Mouse (Mus musculus) embryonic facial prominence, embryonic 10.5 days (tissue): ENCODE measurements at regions not wholly inside any gene's neighbourhood (a gene's known extent, or its start where the extent isn't known, plus 50 kb on each side); places are given as distances from the start of the nearest gene placed in this dataset.

Experiments
- DNase-seq: peaks from one replicate; pipeline ENCODE4 v3.0.0-alpha.2; 2017; ENCODE audit warnings: low spot score
- H3K27ac ChIP-seq: fragments of 300-500 bp; sonication (generic); replicated peaks from 2 replicates; pipeline ENCODE4 v1.5.1; 2016; ENCODE audit warnings: mild to moderate bottlenecking
- H3K27me3 ChIP-seq: fragments of 300-500 bp; sonication (generic); replicated peaks from 2 replicates; pipeline ENCODE4 v1.6.1; 2016; ENCODE audit warnings: low read depth, mild to moderate bottlenecking; ENCODE audit not compliant: poor library complexity, severe bottlenecking
- H3K36me3 ChIP-seq: fragments of 300-500 bp; sonication (generic); replicated peaks from 2 replicates; pipeline ENCODE4 v1.6.1; 2016; ENCODE audit warnings: mild to moderate bottlenecking, moderate library complexity
- H3K4me1 ChIP-seq: fragments of 300-500 bp; sonication (generic); 2 replicates; pipeline ENCODE4 v1.6.1; 2016
- H3K4me3 ChIP-seq: fragments of 300-500 bp; sonication (generic); 2 replicates; pipeline ENCODE4 v1.5.1; 2016; ENCODE audit warnings: mild to moderate bottlenecking, moderate library complexity
- H3K9me3 ChIP-seq: fragments of 300-500 bp; sonication (generic); 2 replicates; pipeline ENCODE4 v1.6.1; 2016; ENCODE audit warnings: mild to moderate bottlenecking
- WGBS: fragments of 180-500 bp; shearing (Covaris S2); methylation state at CpG from one replicate; pipeline ENCODE4 v1.1.7; 2016; 5-methylcytosine and 5-hydroxymethylcytosine counted together

GRCm38 (mm10) chr13:111950042-111950441 lies 141.2 kb upstream of the Map3k1 start:
- Histone ChIP-seq H3K27ac (no peak overlapping the region), H3K4me3 (no peak overlapping the region), H3K4me1 (peaks cover 15% of the 10 kb centered on the region), H3K9me3 (no peaks in the 10 kb centered on the region), H3K36me3 (no peaks in the 10 kb centered on the region), H3K27me3 (no peaks in the 10 kb centered on the region)
- 88% methylated on average over 1 of the region's 1 CpGs for WGBS
- no peak for DNase-seq

- no peaks in the 10 kb centered on the region for H3K9me3 ChIP-seq
- no peak overlapping the region for H3K4me3 ChIP-seq
- DNase-seq = no peak
- H3K27me3 ChIP-seq = no peaks in the 10 kb centered on the region
- peak overlapping the region; percentile 63 for H3K27ac ChIP-seq
- H3K4me1 ChIP-seq = peaks cover 15% of the 10 kb centered on the region
- WGBS = 57% methylated on average over 8 of the region's 8 CpGs
- no peaks in the 10 kb centered on the region for H3K36me3 ChIP-seq
Measured at GRCm38 (mm10) chr13:111953860-111954519, 145.2 kb upstream of the Map3k1 start.

GRCm38 (mm10) chr13:111954520-111954884 lies 145.7 kb upstream of the Map3k1 start:
- Histone ChIP-seq H3K27ac (peak overlapping the region; percentile 63), H3K4me3 (no peak overlapping the region)
- DNase-seq = peak; percentile 27

GRCm38 (mm10) chr13:111957118-111957517 lies 148.3 kb upstream of the Map3k1 start:
- DNase-seq = no peak
- Histone ChIP-seq H3K9me3 (no peaks in the 10 kb centered on the region), H3K36me3 (no peaks in the 10 kb centered on the region), H3K4me3 (no peak overlapping the region), H3K27me3 (no peaks in the 10 kb centered on the region), H3K4me1 (peaks cover 22% of the 10 kb centered on the region), H3K27ac (no peak overlapping the region)
- 75% methylated on average over 3 of the region's 3 CpGs for WGBS

More at GRCm38 (mm10) chr13:111954520-111954884, 145.7 kb upstream of the Map3k1 start:
- peaks cover 15% of the 10 kb centered on the region for H3K4me1 ChIP-seq
- H3K27me3 ChIP-seq = no peaks in the 10 kb centered on the region
- no peaks in the 10 kb centered on the region for H3K9me3 ChIP-seq
- 19% methylated on average over 6 of the region's 6 CpGs for WGBS
- H3K36me3 ChIP-seq = no peaks in the 10 kb centered on the region

DNA sequence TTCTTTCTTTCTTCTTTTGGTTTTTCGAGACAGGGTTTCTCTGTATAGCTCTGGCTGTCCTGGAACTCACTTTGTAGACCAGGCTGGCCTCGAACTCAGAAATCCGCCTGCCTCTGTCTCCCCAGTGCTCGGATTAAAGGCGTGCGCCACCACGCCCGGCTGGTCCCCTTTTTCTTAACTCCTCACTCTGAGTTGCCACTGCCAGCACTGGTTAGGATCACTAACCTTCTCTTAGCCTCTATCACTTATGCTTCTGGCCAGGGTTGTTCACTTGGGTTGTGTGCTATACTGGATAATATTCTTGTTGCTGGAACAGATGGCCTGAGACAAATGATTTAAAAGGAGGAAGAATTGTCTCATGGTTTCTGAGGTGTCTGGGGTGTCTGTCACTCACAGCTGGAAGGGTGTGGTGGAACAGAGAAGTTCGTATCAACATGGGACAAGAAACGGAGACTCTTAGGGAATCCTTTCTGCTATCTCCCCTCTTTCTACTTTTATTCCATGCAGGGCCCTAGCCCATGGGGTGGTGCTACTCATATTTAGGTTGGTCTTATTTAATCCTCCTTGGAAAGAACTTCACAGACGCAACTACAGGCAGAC lies 149.0 kb upstream of the Map3k1 start:
- H3K27me3 ChIP-seq = no peaks in the 10 kb centered on the region
- no peaks in the 10 kb centered on the region for H3K36me3 ChIP-seq
- no peak for DNase-seq
- 93% methylated on average over 11 of the region's 11 CpGs for WGBS
- no peak overlapping the region for H3K4me3 ChIP-seq
- H3K4me1 ChIP-seq = peaks cover 23% of the 10 kb centered on the region
- H3K27ac ChIP-seq = no peak overlapping the region
- no peaks in the 10 kb centered on the region for H3K9me3 ChIP-seq

GRCm38 (mm10) chr13:111958421-111958820 lies 149.6 kb upstream of the Map3k1 start:
- H3K9me3 ChIP-seq = no peaks in the 10 kb centered on the region
- H3K27me3 ChIP-seq = no peaks in the 10 kb centered on the region
- H3K27ac ChIP-seq = no peak overlapping the region
- H3K36me3 ChIP-seq = no peaks in the 10 kb centered on the region
- H3K4me1 ChIP-seq = peaks cover 24% of the 10 kb centered on the region
- no peak for DNase-seq
- WGBS = 86% methylated on average over 1 of the region's 1 CpGs
- no peak overlapping the region for H3K4me3 ChIP-seq

GRCm38 (mm10) chr13:111960036-111960435 lies 151.2 kb upstream of the Map3k1 start:
- Histone ChIP-seq H3K4me1 (peaks cover 12% of the 10 kb centered on the region), H3K27me3 (no peaks in the 10 kb centered on the region), H3K9me3 (no peaks in the 10 kb centered on the region), H3K36me3 (no peaks in the 10 kb centered on the region), H3K27ac (no peak overlapping the region), H3K4me3 (no peak overlapping the region)
- DNase-seq = no peak
- 96% methylated on average over 2 of the region's 2 CpGs for WGBS

GRCm38 (mm10) chr13:111961423-111961822 lies 152.6 kb upstream of the Map3k1 start:
- no peaks in the 10 kb centered on the region for H3K9me3 ChIP-seq
- DNase-seq = no peak
- peaks cover 18% of the 10 kb centered on the region for H3K4me1 ChIP-seq
- no peak overlapping the region for H3K27ac ChIP-seq
- WGBS = 69% methylated on average over 6 of the region's 6 CpGs
- no peaks in the 10 kb centered on the region for H3K27me3 ChIP-seq
- no peaks in the 10 kb centered on the region for H3K36me3 ChIP-seq
- no peak overlapping the region for H3K4me3 ChIP-seq

DNA sequence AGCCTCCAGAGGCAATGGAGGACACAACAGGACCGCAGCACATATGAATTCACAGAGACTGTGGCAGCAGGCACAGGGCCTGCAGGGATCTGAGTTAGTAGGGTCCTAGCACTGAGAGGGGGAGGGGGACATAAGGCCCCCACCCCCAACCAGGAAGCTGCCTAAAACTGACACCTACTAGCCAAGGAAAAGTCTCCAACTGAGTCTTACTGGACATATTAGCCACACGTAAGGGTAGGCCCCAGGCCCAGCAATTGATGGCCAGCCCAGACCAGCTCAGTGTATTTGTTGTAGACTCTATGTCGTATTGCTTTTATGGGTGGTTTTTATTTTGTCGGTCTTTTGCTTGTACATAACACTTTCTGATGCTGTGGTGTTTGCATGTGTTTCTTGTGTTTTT lies 153.4 kb upstream of the Map3k1 start:
- Histone ChIP-seq H3K4me3 (no peak overlapping the region), H3K36me3 (no peaks in the 10 kb centered on the region), H3K9me3 (no peaks in the 10 kb centered on the region), H3K27ac (no peak overlapping the region), H3K4me1 (peaks cover 22% of the 10 kb centered on the region), H3K27me3 (no peaks in the 10 kb centered on the region)
- 85% methylated on average over 4 of the region's 4 CpGs for WGBS
- DNase-seq = no peak

GRCm38 (mm10) chr13:111966113-111966512 lies 157.3 kb upstream of the Map3k1 start:
- H3K27me3 ChIP-seq = no peaks in the 10 kb centered on the region
- WGBS = 77% methylated on average over 6 of the region's 6 CpGs
- no peak overlapping the region for H3K4me3 ChIP-seq
- 0 out of 2 replicates have a peak overlapping the region, but pooled peaks have one; percentile 10 for H3K27ac ChIP-seq
- no peaks in the 10 kb centered on the region for H3K36me3 ChIP-seq
- H3K9me3 ChIP-seq = no peaks in the 10 kb centered on the region
- no peak for DNase-seq
- H3K4me1 ChIP-seq = peaks cover 39% of the 10 kb centered on the region

- no peaks in the 10 kb centered on the region for H3K9me3 ChIP-seq
- no peak overlapping the region for H3K4me3 ChIP-seq
- 0 out of 2 replicates have a peak overlapping the region, but pooled peaks have one; percentile 10 for H3K27ac ChIP-seq
- no peaks in the 10 kb centered on the region for H3K36me3 ChIP-seq
- H3K27me3 ChIP-seq = no peaks in the 10 kb centered on the region
- no peak for DNase-seq
- WGBS = 54% methylated on average over 3 of the region's 3 CpGs
- peaks cover 37% of the 10 kb centered on the region for H3K4me1 ChIP-seq
Measured at GRCm38 (mm10) chr13:111966627-111967026, 157.8 kb upstream of the Map3k1 start.

DNA sequence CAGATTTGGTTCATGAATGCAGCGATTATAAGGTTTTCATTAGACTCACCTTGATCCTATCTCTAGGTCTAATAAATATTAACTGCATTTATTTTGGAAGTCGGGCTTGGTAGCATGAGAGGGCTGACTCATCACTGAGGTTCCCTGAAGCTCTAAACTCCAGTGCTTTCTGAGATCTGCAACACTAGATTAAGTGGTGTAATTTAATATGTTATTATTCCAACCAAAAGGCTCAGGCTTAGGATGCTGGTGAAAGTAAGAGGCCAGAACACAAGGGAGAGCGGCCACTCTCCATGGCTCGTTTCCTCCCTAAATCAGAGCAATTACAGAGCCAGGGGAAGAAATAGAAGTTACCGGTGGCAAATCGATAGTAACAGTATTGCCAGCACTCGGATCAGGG lies 159.4 kb upstream of the Map3k1 start:
- H3K36me3 ChIP-seq = no peaks in the 10 kb centered on the region
- no peak overlapping the region for H3K4me3 ChIP-seq
- no peaks in the 10 kb centered on the region for H3K27me3 ChIP-seq
- H3K4me1 ChIP-seq = peaks cover 32% of the 10 kb centered on the region
- WGBS = 68% methylated on average over 7 of the region's 7 CpGs
- no peak for DNase-seq
- H3K9me3 ChIP-seq = no peaks in the 10 kb centered on the region
- H3K27ac ChIP-seq = no peak overlapping the region

DNA sequence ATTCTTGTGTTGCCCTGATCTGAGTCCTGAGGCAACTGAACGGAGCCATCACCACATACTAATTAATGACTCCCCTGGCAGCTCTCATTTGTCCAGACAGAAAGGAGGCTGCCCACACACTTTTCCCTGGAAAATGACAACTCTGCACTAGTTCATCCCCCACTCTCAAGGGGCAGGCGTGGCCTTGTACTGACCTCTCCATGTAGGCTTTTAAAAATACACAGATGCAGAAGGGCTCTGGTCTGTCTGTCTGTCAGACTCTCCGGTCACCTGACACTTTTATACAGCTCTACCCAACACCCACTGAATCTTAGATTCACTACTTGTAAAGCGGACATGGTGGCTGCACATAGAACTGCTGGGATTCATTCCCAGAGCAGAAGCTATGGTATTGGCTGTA lies 165.5 kb upstream of the Map3k1 start:
- Histone ChIP-seq H3K27ac (no peak overlapping the region), H3K36me3 (no peaks in the 10 kb centered on the region), H3K27me3 (no peaks in the 10 kb centered on the region), H3K4me1 (peaks cover 16% of the 10 kb centered on the region), H3K4me3 (no peak overlapping the region), H3K9me3 (no peaks in the 10 kb centered on the region)
- no peak for DNase-seq
- WGBS = 59% methylated on average over 4 of the region's 4 CpGs
